Mouse (Mus musculus): Measurements from ENCODE around the gene Purb.

GRCm38 (mm10) chr11:6504226-6504625, 28.5 kb upstream of the Purb start:
- TF ChIP-seq JUN (IDR thresholded peaks at IDR 0.05; ENCODE audit: insufficient read depth, low read depth, low read length) (no peak), POLR2A (IDR thresholded peaks at IDR 0.05; ENCODE audit: low read depth, low read length) (no peak), SIN3A (IDR thresholded peaks at IDR 0.05; ENCODE audit: low read length) (no peak), CTCF (conservative IDR thresholded peaks at IDR 0.05 in 1 of 2, IDR thresholded peaks at IDR 0.05 in 1 of 2; ENCODE audit: low read depth in 2 of 2, low read length in 2 of 2) (no peak), MAZ (IDR thresholded peaks at IDR 0.05; ENCODE audit: low read depth, low read length) (no peak), IRF4 (IDR thresholded peaks at IDR 0.05; ENCODE audit: low read depth, low read length) (no peak), CHD2 (IDR thresholded peaks at IDR 0.05; ENCODE audit: low read length) (no peak), E2F4 (IDR thresholded peaks at IDR 0.05; ENCODE audit: insufficient replicate concordance, low read depth, low read length) (no peak), EP300 (IDR thresholded peaks at IDR 0.05; ENCODE audit: low read length) (no peak), UBTF (IDR thresholded peaks at IDR 0.05; ENCODE audit: low read depth, low read length) (no peak), USF2 (conservative IDR thresholded peaks at IDR 0.05; ENCODE audit: low read depth, low read length) (no peak), ETS1 (conservative IDR thresholded peaks at IDR 0.05; ENCODE audit: low read depth, low read length) (no peak)
